Mouse (Mus musculus) G1E-ER4 (cell line): ENCODE data around the gene Hgd. TPM values are rescaled to one million over a fixed set of nuclear protein-coding genes. Genes with fewer than 3 reads are reported as not detected.

Experiments used
- GATA1 ChIP-seq: IDR thresholded peaks from one replicate; pipeline ENCODE4 v1.8.0; 2012; ENCODE audit warnings: low read length, inconsistent platforms
- polyA plus RNA-seq: library from polyadenylated mRNA; stranded (reverse); fragments of >175 nt; gene quantifications from 2 replicates; pipeline ENCODE4 v1.2.3, GENCODE M21; 2012

Hgd gene
- polyA plus RNA-seq, 1 experiment = not detected

DNA sequence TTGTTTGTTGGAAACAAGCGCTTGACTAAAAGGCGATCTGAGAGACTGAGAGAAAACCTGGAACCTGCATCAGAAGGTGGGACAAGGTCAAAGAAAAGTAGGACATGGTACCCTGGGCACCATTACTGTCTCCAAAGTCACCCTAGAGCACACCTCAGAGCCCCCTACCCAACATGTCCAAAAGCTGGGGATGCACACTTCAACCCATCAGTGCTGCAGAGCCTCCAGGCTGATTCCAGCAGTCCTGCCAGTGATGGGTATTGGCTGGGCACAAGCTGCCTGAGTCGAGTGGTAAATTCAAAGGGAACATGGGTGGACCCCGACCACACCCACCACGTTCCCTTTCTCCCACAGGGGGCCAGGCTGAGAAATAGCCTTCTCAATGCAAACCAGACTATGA, 95.4 kb downstream of the Hgd start:
- TF ChIP-seq GATA1 = no peak

- TF ChIP-seq GATA1 = no peak
Measured at GRCm38 (mm10) chr16:37676024-37676676, 96.2 kb downstream of the Hgd start.

- no peak for TF ChIP-seq GATA1
Measured at GRCm38 (mm10) chr16:37676677-37677072, 96.7 kb downstream of the Hgd start.

DNA sequence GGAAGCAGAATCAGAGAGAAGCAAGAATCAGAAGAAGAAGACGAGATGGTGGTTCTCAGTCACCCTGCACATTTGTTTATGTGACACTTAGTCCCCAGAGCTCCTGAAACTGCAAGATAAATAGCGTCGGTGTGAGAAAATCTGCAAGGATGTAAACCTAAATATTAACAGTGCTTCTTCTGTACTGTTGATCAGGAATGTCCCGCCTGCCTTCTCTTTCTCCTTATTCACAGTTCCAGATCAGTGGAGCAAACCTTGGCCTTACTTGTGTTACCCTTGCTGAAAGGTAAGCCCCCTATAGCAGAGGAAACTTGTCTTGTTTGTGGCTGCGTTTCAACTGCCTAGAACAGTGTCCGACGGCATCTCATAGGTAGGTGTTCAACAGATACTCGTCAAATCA, 97.6 kb downstream of the Hgd start:
- no peak for TF ChIP-seq GATA1

- TF ChIP-seq GATA1 = no peak
Measured at GRCm38 (mm10) chr16:37680216-37680615, 100.3 kb downstream of the Hgd start.

DNA sequence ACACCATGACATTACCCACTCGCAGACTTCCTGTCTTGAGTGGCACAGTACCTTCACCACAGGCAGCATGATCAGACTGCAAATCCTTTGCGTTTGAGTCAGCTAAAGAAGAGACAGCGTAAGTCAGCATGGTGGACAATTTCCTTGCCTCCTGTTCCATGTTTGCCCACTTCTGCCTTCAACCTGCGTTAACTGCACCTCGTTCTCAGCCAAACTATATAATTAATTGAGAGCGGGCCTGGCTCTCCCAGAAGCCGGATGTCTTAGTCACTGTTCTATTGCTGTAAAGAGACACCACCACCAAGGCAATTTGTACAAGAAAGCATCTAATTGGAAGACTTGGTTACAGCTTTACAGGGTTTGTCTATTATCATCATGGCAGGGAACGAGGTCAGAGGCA, 100.9 kb downstream of the Hgd start:
- TF ChIP-seq GATA1 = no peak

Other genes with a start within 250 kb of the Hgd start
- not detected in 2 replicates for gene Stxbp5l, start 195.2 kb upstream of the Hgd start, polyA plus RNA-seq
- gene Gtf2e1, start 40.4 kb upstream of the Hgd start, polyA plus RNA-seq = 4.5 and 5.9 TPM in 2 replicates
- 0.27 and 0.53 TPM in 2 replicates for gene Rabl3, start 40.3 kb upstream of the Hgd start, polyA plus RNA-seq
- gene Ndufb4, start 74.3 kb downstream of the Hgd start, polyA plus RNA-seq = 55.5 and 72.5 TPM in 2 replicates
- gene Fstl1, start 196.7 kb downstream of the Hgd start, polyA plus RNA-seq = not detected in 2 replicates